Comparison of ENCODE assay signal across 20 mouse cellular contexts in genomic region chr16:97459831-97460230, GRCm38 (mm10). TPM values are rescaled to one million over a fixed set of nuclear protein-coding genes. Genes with fewer than 3 reads are reported as not detected.
"Had no signal": no experiment of that assay in that cellular context is flagged by ENCODE, and none has a peak within 500 bp of the region (broad histone marks: within the 10 kb centered on the region; RNA-seq: fewer than 3 reads in every experiment).

No protein-coding gene starts in this region.

- H3K4me1 ChIP-seq: stomach, embryonic 15.5 days had no signal

- H3K36me3 ChIP-seq: neural tube, embryonic 13.5 days; neural tube, embryonic 15.5 days; stomach, embryonic 15.5 days had no signal

- H3K4me2 ChIP-seq: neural tube, embryonic 13.5 days; neural tube, embryonic 15.5 days; stomach, embryonic 15.5 days had no signal

- H3K27me3 ChIP-seq: neural tube, embryonic 13.5 days; neural tube, embryonic 15.5 days; stomach, embryonic 15.5 days had no signal

- H3K4me3 ChIP-seq: neural tube, embryonic 13.5 days; neural tube, embryonic 15.5 days; stomach, embryonic 15.5 days had no signal

- H3K9me3 ChIP-seq: neural tube, embryonic 15.5 days; stomach, embryonic 15.5 days had no signal

- H3K9ac ChIP-seq: neural tube, embryonic 13.5 days; neural tube, embryonic 15.5 days; stomach, embryonic 15.5 days had no signal

- DNase-seq: retina, postnatal 1 day; right cerebral cortex, adult 18-20 months; right cerebral cortex, postnatal 14 days; right cerebral cortex, postnatal 25 days; right cerebral cortex, postnatal 4 days; spleen, adult 18-20 months; thymus, adult 18-20 months; thymus, adult 2 months; thymus, postnatal 14 days; thymus, postnatal 25 days; thymus, postnatal 36 days; thymus, postnatal 4 days had no signal

- H3K27ac ChIP-seq: neural tube, embryonic 13.5 days; neural tube, embryonic 15.5 days; stomach, embryonic 15.5 days; stomach, postnatal 0 days had no signal

RNA-seq across cellular contexts. Expression of gene Mx1, which starts 2.9 kb away (rescaled TPM):
- polyA plus RNA-seq: neural tube, embryonic 14.5 days had no signal

RNA-seq across cellular contexts. Expression of gene Fam3b, which starts 54.8 kb away (rescaled TPM):
- total RNA-seq: neutrophil, adult 5-6 weeks had no signal
- polyA plus RNA-seq: neural tube, embryonic 13.5 days; neural tube, embryonic 14.5 days; neural tube, embryonic 15.5 days; spleen, adult 2 months; stomach, embryonic 14.5 days had no signal
